Mouse (Mus musculus) B cell, adult 2 months (primary cell): ENCODE results near the gene Neurl4.

ENCODE experiments used
- DNase-seq, 2 experiments: peaks; one replicate each; pipeline ENCODE4 v3.0.0; 2022

Gene Neurl4

GRCm38 (mm10) chr11:69961841-69962240, 61.0 kb downstream of the Neurl4 start:
- peak; percentile 24 to 45 for DNase-seq
